Mouse (Mus musculus) forebrain, embryonic 12.5 days (tissue): Measurements from ENCODE around the gene Ppp2r5c. TPM values are rescaled to one million over a fixed set of nuclear protein-coding genes. Genes with fewer than 3 reads are reported as not detected.

ENCODE experiments used
- polyA plus RNA-seq: library from polyadenylated mRNA; unstranded; fragments of >200 nt; fragmentation: Nextera tagmentation; extraction: Ambion mirVana; gene quantifications from 2 replicates; pipeline ENCODE4 v1.2.1, GENCODE M21; 2016

Ppp2r5c gene
- polyA plus RNA-seq, 1 experiment from 2014 or later = 157 TPM

Other genes starting within 250 kb of the Ppp2r5c start
- gene Dio3, start 168.1 kb upstream of the Ppp2r5c start, polyA plus RNA-seq = 1.9 and 2.4 TPM in 2 replicates
- gene Dync1h1, start 154.3 kb downstream of the Ppp2r5c start, polyA plus RNA-seq = 97.5 and 98.8 TPM in 2 replicates
- not detected in 2 replicates for gene 1700001K19Rik, start 235.5 kb downstream of the Ppp2r5c start, polyA plus RNA-seq